Mouse (Mus musculus) testis, postnatal 10 days (tissue): ENCODE measurements around the gene Scnn1a.

ENCODE experiments used
- DNase-seq: peaks from one replicate; pipeline ENCODE4 v3.0.0; 2021; ENCODE audit warnings: low spot score

The Scnn1a gene

GRCm38 (mm10) chr6:125344084-125344483, 23.6 kb downstream of the Scnn1a start:
- no peak for DNase-seq

- DNase-seq: no peak
Observed at GRCm38 (mm10) chr6:125344866-125345265, 24.4 kb downstream of the Scnn1a start.

- no peak for DNase-seq
Observed at GRCm38 (mm10) chr6:125345625-125346024, 25.2 kb downstream of the Scnn1a start.

GRCm38 (mm10) chr6:125346029-125346428, 25.6 kb downstream of the Scnn1a start:
- no peak for DNase-seq

- DNase-seq: peak; percentile 67
Observed at GRCm38 (mm10) chr6:125348721-125349574, 28.5 kb downstream of the Scnn1a start, which contains the start of gene Tnfrsf1a. Tnfrsf1a (plus strand) TSS chr6:125349362.

GRCm38 (mm10) chr6:125349575-125350230, 29.2 kb downstream of the Scnn1a start:
- peak; percentile 76 for DNase-seq

- DNase-seq: peak; percentile 68
Observed at GRCm38 (mm10) chr6:125350231-125350994, 30.0 kb downstream of the Scnn1a start.

- no peak for DNase-seq
Observed at GRCm38 (mm10) chr6:125350995-125351324, 30.5 kb downstream of the Scnn1a start.

GRCm38 (mm10) chr6:125351368-125352045, 31.0 kb downstream of the Scnn1a start:
- peak; percentile 75 for DNase-seq

- DNase-seq: no peak
Observed at GRCm38 (mm10) chr6:125352046-125352384, 31.6 kb downstream of the Scnn1a start.

GRCm38 (mm10) chr6:125352811-125353210, 32.4 kb downstream of the Scnn1a start:
- no peak for DNase-seq

GRCm38 (mm10) chr6:125353221-125353620, 32.8 kb downstream of the Scnn1a start:
- no peak for DNase-seq

- no peak for DNase-seq
Observed at GRCm38 (mm10) chr6:125353655-125354054, 33.2 kb downstream of the Scnn1a start.

GRCm38 (mm10) chr6:125354352-125355151, 34.1 kb downstream of the Scnn1a start:
- DNase-seq: no peak

GRCm38 (mm10) chr6:125355197-125355741, 34.8 kb downstream of the Scnn1a start:
- no peak for DNase-seq

- no peak for DNase-seq
Observed at GRCm38 (mm10) chr6:125356264-125356663, 35.8 kb downstream of the Scnn1a start.

- DNase-seq: no peak
Observed at GRCm38 (mm10) chr6:125357334-125357733, 36.9 kb downstream of the Scnn1a start.

- DNase-seq: no peak
Observed at GRCm38 (mm10) chr6:125359999-125360398, 39.5 kb downstream of the Scnn1a start.

GRCm38 (mm10) chr6:125360846-125361245, 40.4 kb downstream of the Scnn1a start:
- DNase-seq: no peak

GRCm38 (mm10) chr6:125361467-125362291, 41.2 kb downstream of the Scnn1a start:
- DNase-seq: peak; percentile 77
